ENCODE assay signal across 21 mouse cellular contexts in the genomic region with DNA sequence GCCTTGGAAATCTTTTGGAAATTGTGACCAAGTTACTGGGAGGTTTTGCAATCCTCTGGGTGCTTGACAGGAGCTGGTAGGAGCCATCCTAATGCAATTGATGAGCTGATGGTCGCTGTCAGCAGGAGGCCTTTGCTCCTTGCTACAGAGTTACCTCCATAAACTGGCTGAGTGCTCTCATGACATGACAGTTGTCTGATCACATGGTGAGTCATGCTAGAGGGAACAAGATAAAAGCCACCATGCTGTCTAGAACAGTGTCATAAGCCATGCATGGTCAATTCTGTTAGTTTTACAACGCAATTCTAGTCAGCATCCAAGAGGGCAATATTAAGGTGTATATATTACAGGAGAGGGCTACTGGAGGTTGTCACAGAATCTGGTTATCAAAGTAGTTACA. TPM values are rescaled to one million over a fixed set of nuclear protein-coding genes. Genes with fewer than 3 reads are reported as not detected.
DNase-seq lines count a peak whose midpoint lies in the region; ATAC-seq and TF ChIP-seq lines count a peak whose summit lies in the region.
"Had no signal": no experiment of that assay in that cellular context is flagged by ENCODE, and none has a peak within 500 bp of the region (broad histone marks: within the 10 kb centered on the region; RNA-seq: fewer than 3 reads in every experiment).

No protein-coding gene starts in this region.

- no peak overlapping the region for H3K9ac ChIP-seq in kidney, embryonic 14.5 days (ENCODE audit: low read depth, low read length)
- H3K9ac ChIP-seq in midbrain, embryonic 11.5 days (ENCODE audit: low read length), result no peak overlapping the region
- no peak overlapping the region for H3K9ac ChIP-seq in midbrain, postnatal 0 days (replicated peaks; ENCODE audit: low read length, poor library complexity, severe bottlenecking)
- H3K9ac ChIP-seq: embryonic facial prominence, embryonic 12.5 days; hindbrain, embryonic 14.5 days had no signal

- no peaks in the 10 kb centered on the region for H3K36me3 ChIP-seq in kidney, embryonic 14.5 days (ENCODE audit: control insufficient read depth, insufficient read depth, low read length)
- H3K36me3 ChIP-seq in midbrain, embryonic 11.5 days (ENCODE audit: control insufficient read depth, insufficient read depth, low read length), result no peaks in the 10 kb centered on the region
- no peaks in the 10 kb centered on the region for H3K36me3 ChIP-seq in midbrain, postnatal 0 days (ENCODE audit: insufficient read depth, low read length)
- H3K36me3 ChIP-seq: embryonic facial prominence, embryonic 12.5 days; heart, embryonic 10.5 days had no signal

- no peaks in the 10 kb centered on the region for H3K27me3 ChIP-seq in kidney, embryonic 14.5 days (ENCODE audit: control insufficient read depth, insufficient read depth, low read length)
- H3K27me3 ChIP-seq in midbrain, embryonic 11.5 days (ENCODE audit: control insufficient read depth, insufficient read depth, low read length), result no peaks in the 10 kb centered on the region
- no peaks in the 10 kb centered on the region for H3K27me3 ChIP-seq in midbrain, postnatal 0 days (ENCODE audit: insufficient read depth, low read length)
- H3K27me3 ChIP-seq: CH12.LX; embryonic facial prominence, embryonic 12.5 days had no signal

- H3K4me1 ChIP-seq in kidney, embryonic 14.5 days (ENCODE audit: control insufficient read depth, insufficient read depth, low read length), result no peaks in the 10 kb centered on the region
- H3K4me1 ChIP-seq in midbrain, embryonic 11.5 days (ENCODE audit: control insufficient read depth, insufficient read depth, low read length), result no peaks in the 10 kb centered on the region
- no peaks in the 10 kb centered on the region for H3K4me1 ChIP-seq in midbrain, postnatal 0 days (ENCODE audit: insufficient read depth, low read length)
- H3K4me1 ChIP-seq: embryonic facial prominence, embryonic 12.5 days; heart, embryonic 10.5 days had no signal

- no peak for DNase-seq in kidney, adult 18-20 months
- DNase-seq in midbrain, embryonic 11.5 days (ENCODE audit: low spot score, missing footprints), result peak; percentile 39
- DNase-seq in midbrain, postnatal 0 days (ENCODE audit: low spot score), result no peak
- peak; percentile 73 for DNase-seq in Muller cell, postnatal 12 days (ENCODE audit: inconsistent ontology term)
- peak; percentile 23 for DNase-seq in retina, embryonic 14.5 days (ENCODE audit: low spot score)
- DNase-seq in thymus, postnatal 0 days (ENCODE audit: low spot score), result no peak
- DNase-seq in cerebellum, adult 8-10 months, result no peak
- DNase-seq: adrenal gland, postnatal 10 days; cerebellum, adult 11 months; cerebellum, adult 9-10 months; cerebellum, postnatal 25 days; gastrocnemius, postnatal 10 days; heart, adult 18-20 months; heart, postnatal 10 days; heart, postnatal 4 days had no signal

- H3K4me2 ChIP-seq in kidney, embryonic 14.5 days (replicated peaks; ENCODE audit: low read depth, low read length), result no peak overlapping the region
- H3K4me2 ChIP-seq in midbrain, embryonic 11.5 days, result no peak overlapping the region
- H3K4me2 ChIP-seq in midbrain, postnatal 0 days (ENCODE audit: low read depth, low read length, poor library complexity, severe bottlenecking), result no peak overlapping the region
- H3K4me2 ChIP-seq: embryonic facial prominence, embryonic 12.5 days; hindbrain, embryonic 14.5 days had no signal

- WGBS in kidney, embryonic 14.5 days, result 45% methylated on average over 2 of the region's 2 CpGs
- 75% methylated on average over 2 of the region's 2 CpGs for WGBS in midbrain, embryonic 11.5 days
- 67% methylated on average over 2 of the region's 2 CpGs for WGBS in midbrain, postnatal 0 days

- peak; percentile 87; the same call in 1 of the 2 replicates for ATAC-seq in kidney, embryonic 14.5 days (ENCODE audit: low FRiP score, low TSS enrichment)
- ATAC-seq in midbrain, embryonic 11.5 days (ENCODE audit: low FRiP score), result no peak
- no peak for ATAC-seq in midbrain, postnatal 0 days (ENCODE audit: low FRiP score)
- ATAC-seq: forebrain, embryonic 16.5 days had no signal

- H3K9me3 ChIP-seq in kidney, embryonic 14.5 days (ENCODE audit: control insufficient read depth, low read length), result no peaks in the 10 kb centered on the region
- no peaks in the 10 kb centered on the region for H3K9me3 ChIP-seq in midbrain, embryonic 11.5 days (ENCODE audit: control insufficient read depth, low read length)
- no peaks in the 10 kb centered on the region for H3K9me3 ChIP-seq in midbrain, postnatal 0 days (ENCODE audit: low read length)
- H3K9me3 ChIP-seq: embryonic facial prominence, embryonic 12.5 days; heart, embryonic 10.5 days had no signal

- no peak for TF ChIP-seq CTCF in midbrain, postnatal 0 days (IDR thresholded peaks at IDR 0.05)

- no peak overlapping the region for H3K4me3 ChIP-seq in kidney, embryonic 14.5 days (ENCODE audit: low read length)
- H3K4me3 ChIP-seq in midbrain, embryonic 11.5 days (ENCODE audit: low read depth, low read length), result no peak overlapping the region
- no peak overlapping the region for H3K4me3 ChIP-seq in midbrain, postnatal 0 days (ENCODE audit: low read depth, low read length)
- H3K4me3 ChIP-seq: embryonic facial prominence, embryonic 12.5 days; heart, embryonic 10.5 days had no signal

- no peak overlapping the region for H3K27ac ChIP-seq in kidney, embryonic 14.5 days (ENCODE audit: low read depth, low read length)
- H3K27ac ChIP-seq in midbrain, embryonic 11.5 days (ENCODE audit: low read depth, low read length), result no peak overlapping the region
- no peak overlapping the region for H3K27ac ChIP-seq in midbrain, postnatal 0 days (ENCODE audit: low read depth, low read length)
- H3K27ac ChIP-seq: embryonic facial prominence, embryonic 12.5 days; heart, embryonic 10.5 days; hindbrain, embryonic 14.5 days had no signal

RNA-seq across cellular contexts. Expression of gene Pde4d, which starts 34.3 kb away (rescaled TPM):
- 9.1 and 14.8 TPM in 2 replicates for polyA plus RNA-seq in kidney, embryonic 14.5 days (2014; fragmentation: Nextera tagmentation; extraction: Ambion mirVana)
- polyA plus RNA-seq in midbrain, embryonic 11.5 days (2014; fragmentation: Nextera tagmentation; extraction: Ambion mirVana), result 8.7 and 10.1 TPM in 2 replicates
- total RNA-seq in midbrain, postnatal 0 days (2014; rRNA removed), result 103 and 105 TPM in 2 replicates
- 16.0 and 19.0 TPM in 2 replicates for polyA plus RNA-seq in midbrain, postnatal 0 days (2015; fragmentation: Nextera tagmentation; extraction: Ambion mirVana)
- 11.9 and 16.5 TPM in 2 replicates for polyA plus RNA-seq in thymus, postnatal 0 days (2015; fragmentation: Nextera tagmentation; extraction: Ambion mirVana)
- total RNA-seq: CH12.LX had no signal

Comparison
In these comparisons a context has a peak if more than half of its experiments do, and no peak if none do; other contexts are left out.
1. DNase-seq: peak in midbrain, embryonic 11.5 days (single experiment), Muller cell, postnatal 12 days (single experiment) and retina, embryonic 14.5 days (single experiment); none in kidney, adult 18-20 months (single experiment), midbrain, postnatal 0 days (single experiment), thymus, postnatal 0 days (single experiment) and cerebellum, adult 8-10 months (single experiment).